13 mouse cellular contexts compared by ENCODE assay signal in genomic region chr1:30930823-30931222, GRCm38 (mm10). TPM values are rescaled to one million over a fixed set of nuclear protein-coding genes. Genes with fewer than 3 reads are reported as not detected.
A peak's percentile ranks its signal among the peaks of the same experiment; 100 is the strongest.
DNase-seq lines count a peak whose midpoint lies in the region; ATAC-seq and TF ChIP-seq lines count a peak whose summit lies in the region.
"Had no signal": no experiment of that assay in that cellular context is flagged by ENCODE, and none has a peak within 500 bp of the region (broad histone marks: within the 10 kb centered on the region; RNA-seq: fewer than 3 reads in every experiment).

No protein-coding gene starts in this region.

- H3K9me3 ChIP-seq in heart, embryonic 11.5 days (replicated peaks; ENCODE audit: control insufficient read depth, low read length): no peaks in the 10 kb centered on the region
- no peaks in the 10 kb centered on the region for H3K9me3 ChIP-seq in liver, postnatal 0 days (ENCODE audit: low read length)
- no peaks in the 10 kb centered on the region for H3K9me3 ChIP-seq in liver, embryonic 12.5 days (replicated peaks)

- H3K4me1 ChIP-seq in heart, embryonic 11.5 days (ENCODE audit: control insufficient read depth, insufficient read depth, low read length): no peaks in the 10 kb centered on the region
- no peaks in the 10 kb centered on the region for H3K4me1 ChIP-seq in liver, postnatal 0 days (ENCODE audit: insufficient read depth)
- no peaks in the 10 kb centered on the region for H3K4me1 ChIP-seq in liver, embryonic 12.5 days

- H3K27ac ChIP-seq in heart, embryonic 11.5 days (ENCODE audit: low read depth, low read length): no peak overlapping the region
- no peak overlapping the region for H3K27ac ChIP-seq in liver, postnatal 0 days (ENCODE audit: low read depth)
- no peak overlapping the region for H3K27ac ChIP-seq in liver, embryonic 12.5 days

- no peak overlapping the region for H3K9ac ChIP-seq in heart, embryonic 11.5 days (ENCODE audit: low read depth, low read length)
- H3K9ac ChIP-seq in liver, postnatal 0 days (replicated peaks): no peak overlapping the region
- H3K9ac ChIP-seq in liver, embryonic 12.5 days: no peak overlapping the region

- TF ChIP-seq EP300 in liver, postnatal 0 days (IDR thresholded peaks at IDR 0.05; ENCODE audit: low read depth): no peak

- 52% methylated on average over 2 of the region's 2 CpGs for WGBS in heart, embryonic 11.5 days (ENCODE audit: insufficient replicate concordance)
- 40% methylated on average over 2 of the region's 2 CpGs for WGBS in liver, postnatal 0 days (ENCODE audit: insufficient replicate concordance)
- 58% methylated on average over 2 of the region's 2 CpGs for WGBS in liver, embryonic 12.5 days (ENCODE audit: insufficient replicate concordance)

- no peaks in the 10 kb centered on the region for H3K36me3 ChIP-seq in heart, embryonic 11.5 days (ENCODE audit: control insufficient read depth, insufficient read depth, low read length)
- no peaks in the 10 kb centered on the region for H3K36me3 ChIP-seq in liver, postnatal 0 days (replicated peaks; ENCODE audit: insufficient read depth, low read length)
- H3K36me3 ChIP-seq in liver, embryonic 12.5 days: no peaks in the 10 kb centered on the region

- no peak for ATAC-seq in heart, embryonic 11.5 days (replicated peaks; ENCODE audit: insufficient number of reproducible peaks, low FRiP score, low TSS enrichment)
- ATAC-seq in liver, postnatal 0 days: peak; percentile 62
- no peak for ATAC-seq in liver, embryonic 12.5 days
- 0 out of 2 replicates have a peak, but pooled peaks have one; percentile 18 for ATAC-seq in common myeloid progenitor, adult 5-6 weeks (replicated peaks; ENCODE audit: low read depth, poor library complexity, severe bottlenecking)

- DNase-seq in heart, postnatal 4 days: peak; percentile 26
- peak; percentile 25 for DNase-seq in liver, postnatal 0 days
- DNase-seq in ES-CJ7 (ENCODE audit: low read depth, low spot score): peak; percentile 73
- DNase-seq in thymus, postnatal 10 days (ENCODE audit: low spot score in 2 of 2): no peak
- DNase-seq in cerebellum, postnatal 4 days (ENCODE audit: low spot score in 2 of 2): no peak
- DNase-seq: gastrocnemius, postnatal 36 days had no signal

- no peaks in the 10 kb centered on the region for H3K27me3 ChIP-seq in heart, embryonic 11.5 days (ENCODE audit: control insufficient read depth, insufficient read depth, low read length)
- H3K27me3 ChIP-seq in liver, postnatal 0 days (ENCODE audit: insufficient read depth, low read length): no peaks in the 10 kb centered on the region
- H3K27me3 ChIP-seq in liver, embryonic 12.5 days (replicated peaks): no peaks in the 10 kb centered on the region

- TF ChIP-seq CTCF in liver, postnatal 0 days (IDR thresholded peaks at IDR 0.05; ENCODE audit: low read depth): peak; percentile 67

- no peak overlapping the region for H3K4me3 ChIP-seq in heart, embryonic 11.5 days (ENCODE audit: low read depth, low read length)
- H3K4me3 ChIP-seq in liver, postnatal 0 days (ENCODE audit: low read depth, low read length): no peak overlapping the region
- no peak overlapping the region for H3K4me3 ChIP-seq in liver, embryonic 12.5 days

- H3K4me2 ChIP-seq in heart, embryonic 11.5 days: no peak overlapping the region
- H3K4me2 ChIP-seq in liver, postnatal 0 days (ENCODE audit: low read depth, low read length): no peak overlapping the region
- H3K4me2 ChIP-seq in liver, embryonic 12.5 days: no peak overlapping the region

RNA-seq across cellular contexts. Expression of gene AC153137.1, which starts 46.9 kb away (rescaled TPM):
- not detected for total RNA-seq in heart, postnatal 4 days (2021)
- polyA plus RNA-seq in heart, embryonic 11.5 days (2014; fragmentation: Nextera tagmentation; extraction: Ambion mirVana): not detected in 2 replicates
- not detected in 2 replicates for polyA plus RNA-seq in liver, postnatal 0 days (2015; fragmentation: Nextera tagmentation; extraction: Ambion mirVana)
- polyA plus RNA-seq in liver, embryonic 12.5 days (2016; fragmentation: Nextera tagmentation; extraction: Ambion mirVana): not detected in 2 replicates
- total RNA-seq in common myeloid progenitor, adult 5-6 weeks (2017): not detected in 2 replicates
- total RNA-seq: gastrocnemius, postnatal 36 days; left cerebral cortex, postnatal 36 days; megakaryocyte, adult 5-6 weeks had no signal
- polyA plus RNA-seq: hindbrain, embryonic 11.5 days; neural tube, embryonic 11.5 days had no signal

RNA-seq across cellular contexts. Expression of gene Phf3, which starts 57.1 kb away (rescaled TPM):
- 10 to 100 TPM; 43.4 to 46.7 TPM for total RNA-seq in heart, postnatal 4 days (2021)
- 26.4 and 39.4 TPM in 2 replicates for polyA plus RNA-seq in heart, embryonic 11.5 days (2014; fragmentation: Nextera tagmentation; extraction: Ambion mirVana)
- polyA plus RNA-seq in liver, postnatal 0 days (2015; fragmentation: Nextera tagmentation; extraction: Ambion mirVana): 9.6 and 12.4 TPM in 2 replicates
- 24.1 and 25.0 TPM in 2 replicates for polyA plus RNA-seq in liver, embryonic 12.5 days (2016; fragmentation: Nextera tagmentation; extraction: Ambion mirVana)
- total RNA-seq in common myeloid progenitor, adult 5-6 weeks (2017): 113 and 155 TPM in 2 replicates

Comparison
In these comparisons a context has a peak if more than half of its experiments do, and no peak if none do; other contexts are left out.
1. ATAC-seq: peak in liver, postnatal 0 days (single experiment) and common myeloid progenitor, adult 5-6 weeks (single experiment); none in heart, embryonic 11.5 days (single experiment) and liver, embryonic 12.5 days (single experiment).
2. DNase-seq: peak in heart, postnatal 4 days (single experiment), liver, postnatal 0 days (single experiment) and ES-CJ7 (single experiment); none in thymus, postnatal 10 days (0 of 2) and cerebellum, postnatal 4 days (0 of 2).